Mouse (Mus musculus): ENCODE data around the gene Zfp975. TPM values are rescaled to one million over a fixed set of nuclear protein-coding genes. Genes with fewer than 3 reads are reported as not detected.
"Not testable (repeated sequence)": the region's sequence is repeated elsewhere in the genome, so short reads cannot be mapped to it uniquely, and the experiment has no call there.

Zfp975 gene
- total and polyA plus RNA-seq, 3 experiments: 0.91 to 2.0 (median 1.3) TPM

DNA sequence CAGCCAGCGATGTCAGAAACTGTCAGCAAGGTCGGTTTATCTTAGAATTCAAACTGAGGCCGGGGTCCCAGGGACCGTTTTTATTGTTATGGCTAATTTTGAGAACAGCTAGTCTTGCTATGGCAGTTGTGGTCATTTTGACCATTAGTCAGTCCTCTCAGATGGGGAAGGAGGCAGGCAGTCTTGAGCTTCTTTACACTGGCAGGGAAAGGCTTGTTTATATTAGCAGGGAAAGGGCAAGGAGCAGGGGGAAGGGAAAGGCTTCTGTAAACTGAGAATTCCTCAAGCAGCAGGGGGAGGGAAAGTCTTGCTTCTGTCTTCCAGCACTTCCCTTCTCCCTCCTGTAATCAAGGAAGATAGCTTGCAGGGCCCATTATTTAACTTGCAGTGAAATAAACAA is 709 bp upstream of the Zfp975 start:
- H3K9me3 ChIP-seq (replicated peaks; ENCODE audit: low read length); H3K4me1 ChIP-seq (ENCODE audit: control insufficient read depth in 1 of 2, insufficient read depth in 2 of 2); H3K79me2 ChIP-seq (replicated peaks; ENCODE audit: control insufficient read depth, extremely low read depth, insufficient read depth, poor library complexity, severe bottlenecking); H3K27ac ChIP-seq (ENCODE audit: insufficient read depth, low read depth); in situ Hi-C loops (cut with MboI; ENCODE audit: low pct_ligation_motif_present, low pct_unique_long_range_greater_than_20kb, low sequenced_read_pairs); DNase-seq (ENCODE audit: extremely low read depth); H3K27me3 ChIP-seq (replicated peaks); dilution Hi-C loops (cut with MboI; ENCODE audit: extremely low pct_ligation_motif_present, extremely low pct_unique_long_range_greater_than_20kb, low sequenced_read_pairs); H3K36me3 ChIP-seq (replicated peaks in 1 of 2; ENCODE audit: control insufficient read depth in 1 of 2, insufficient read depth in 1 of 2, low read length in 1 of 2): not testable (repeated sequence)
- Histone ChIP-seq H3K9ac (ENCODE audit: insufficient read depth, low read depth) (peak overlapping the region; percentile 71), H3K4me2 (ENCODE audit: insufficient read depth, low read depth, poor library complexity, severe bottlenecking) (peak overlapping the region; percentile 67), H3K4me3 (replicated peaks in 1 of 3; ENCODE audit: low read depth in 2 of 3, low read length in 2 of 3, poor library complexity in 1 of 3) (peak overlapping the region; percentile 48 to 63 (median 51))

DNA sequence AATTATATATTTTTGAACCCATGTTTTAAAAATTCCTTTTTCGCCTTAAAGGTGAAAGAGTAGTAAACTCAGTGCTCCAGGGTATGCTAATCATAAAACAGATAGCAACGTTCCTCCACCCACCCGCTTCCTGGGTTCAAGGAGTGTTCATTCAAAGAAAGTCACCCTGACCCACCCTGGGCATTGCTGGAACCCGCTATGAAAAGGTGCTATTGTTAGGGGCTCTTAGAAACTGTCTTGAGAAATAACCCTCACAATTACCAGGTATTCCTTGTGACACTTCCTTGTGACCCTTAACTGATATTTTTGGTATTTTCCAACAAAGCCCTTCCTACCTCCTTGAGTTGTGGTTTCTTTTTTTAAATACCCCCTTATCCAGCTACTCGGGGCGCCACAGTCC is 12.5 kb downstream of the Zfp975 start:
- H3K27ac ChIP-seq (ENCODE audit: insufficient read depth, low read depth); H3K4me2 ChIP-seq (ENCODE audit: insufficient read depth, low read depth, poor library complexity, severe bottlenecking); H3K9me3 ChIP-seq (replicated peaks; ENCODE audit: low read length); in situ Hi-C loops (cut with MboI; ENCODE audit: low pct_ligation_motif_present, low pct_unique_long_range_greater_than_20kb, low sequenced_read_pairs); DNase-seq (ENCODE audit: extremely low read depth); H3K4me1 ChIP-seq (ENCODE audit: control insufficient read depth in 1 of 2, insufficient read depth in 2 of 2); H3K27me3 ChIP-seq (replicated peaks); H3K36me3 ChIP-seq (replicated peaks in 1 of 2; ENCODE audit: control insufficient read depth in 1 of 2, insufficient read depth in 1 of 2, low read length in 1 of 2); H3K79me2 ChIP-seq (replicated peaks; ENCODE audit: control insufficient read depth, extremely low read depth, insufficient read depth, poor library complexity, severe bottlenecking); H3K4me3 ChIP-seq (replicated peaks in 1 of 3; ENCODE audit: low read depth in 2 of 3, low read length in 2 of 3, poor library complexity in 1 of 3); dilution Hi-C loops (cut with MboI; ENCODE audit: extremely low pct_ligation_motif_present, extremely low pct_unique_long_range_greater_than_20kb, low sequenced_read_pairs); H3K9ac ChIP-seq (ENCODE audit: insufficient read depth, low read depth): not testable (repeated sequence)

GRCm38 (mm10) chr7:42679646-42680045 is 12.9 kb downstream of the Zfp975 start:
- DNase-seq (ENCODE audit: extremely low read depth); H3K4me1 ChIP-seq (ENCODE audit: control insufficient read depth in 1 of 2, insufficient read depth in 2 of 2); H3K9ac ChIP-seq (ENCODE audit: insufficient read depth, low read depth); H3K27me3 ChIP-seq (replicated peaks); H3K9me3 ChIP-seq (replicated peaks; ENCODE audit: low read length); in situ Hi-C loops (cut with MboI; ENCODE audit: low pct_ligation_motif_present, low pct_unique_long_range_greater_than_20kb, low sequenced_read_pairs); H3K4me3 ChIP-seq (replicated peaks in 1 of 3; ENCODE audit: low read depth in 2 of 3, low read length in 2 of 3, poor library complexity in 1 of 3); H3K27ac ChIP-seq (ENCODE audit: insufficient read depth, low read depth); dilution Hi-C loops (cut with MboI; ENCODE audit: extremely low pct_ligation_motif_present, extremely low pct_unique_long_range_greater_than_20kb, low sequenced_read_pairs); H3K4me2 ChIP-seq (ENCODE audit: insufficient read depth, low read depth, poor library complexity, severe bottlenecking); H3K79me2 ChIP-seq (replicated peaks; ENCODE audit: control insufficient read depth, extremely low read depth, insufficient read depth, poor library complexity, severe bottlenecking); H3K36me3 ChIP-seq (replicated peaks in 1 of 2; ENCODE audit: control insufficient read depth in 1 of 2, insufficient read depth in 1 of 2, low read length in 1 of 2): not testable (repeated sequence)

GRCm38 (mm10) chr7:42660140-42660539 is 32.4 kb downstream of the Zfp975 start:
- in situ Hi-C loops (cut with MboI; ENCODE audit: low pct_ligation_motif_present, low pct_unique_long_range_greater_than_20kb, low sequenced_read_pairs): not testable (repeated sequence)

DNA sequence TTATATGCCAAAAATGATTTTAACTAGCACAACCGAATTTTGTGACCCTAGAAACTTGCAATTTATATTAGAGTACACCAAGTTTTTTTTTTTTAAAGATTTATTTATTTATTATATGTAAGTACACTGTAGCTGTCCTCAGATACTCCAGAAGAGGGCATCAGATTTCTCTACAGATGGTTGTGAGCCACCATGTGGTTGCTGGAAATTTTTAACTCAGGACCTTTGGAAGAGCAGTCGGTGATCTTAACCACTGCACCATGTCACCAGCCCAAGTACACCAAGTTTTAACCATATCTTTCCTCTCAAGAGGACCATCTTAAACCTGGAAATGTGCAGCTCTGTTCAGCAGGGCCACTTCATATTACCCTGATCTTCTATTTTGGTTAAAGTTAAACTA is 37.3 kb downstream of the Zfp975 start:
- H3K9ac ChIP-seq (ENCODE audit: insufficient read depth, low read depth); DNase-seq (ENCODE audit: extremely low read depth); dilution Hi-C loops (cut with MboI; ENCODE audit: extremely low pct_ligation_motif_present, extremely low pct_unique_long_range_greater_than_20kb, low sequenced_read_pairs); H3K4me1 ChIP-seq (ENCODE audit: control insufficient read depth in 1 of 2, insufficient read depth in 2 of 2); H3K36me3 ChIP-seq (replicated peaks in 1 of 2; ENCODE audit: control insufficient read depth in 1 of 2, insufficient read depth in 1 of 2, low read length in 1 of 2); H3K27me3 ChIP-seq (replicated peaks); H3K27ac ChIP-seq (ENCODE audit: insufficient read depth, low read depth); H3K79me2 ChIP-seq (replicated peaks; ENCODE audit: control insufficient read depth, extremely low read depth, insufficient read depth, poor library complexity, severe bottlenecking); H3K9me3 ChIP-seq (replicated peaks; ENCODE audit: low read length); in situ Hi-C loops (cut with MboI; ENCODE audit: low pct_ligation_motif_present, low pct_unique_long_range_greater_than_20kb, low sequenced_read_pairs); H3K4me3 ChIP-seq (replicated peaks in 1 of 3; ENCODE audit: low read depth in 2 of 3, low read length in 2 of 3, poor library complexity in 1 of 3); H3K4me2 ChIP-seq (ENCODE audit: insufficient read depth, low read depth, poor library complexity, severe bottlenecking): not testable (repeated sequence)

More at GRCm38 (mm10) chr7:42660140-42660539, 32.4 kb downstream of the Zfp975 start:
- H3K27me3 ChIP-seq (replicated peaks); H3K9ac ChIP-seq (ENCODE audit: insufficient read depth, low read depth); H3K4me1 ChIP-seq (ENCODE audit: control insufficient read depth in 1 of 2, insufficient read depth in 2 of 2); H3K36me3 ChIP-seq (replicated peaks in 1 of 2; ENCODE audit: control insufficient read depth in 1 of 2, insufficient read depth in 1 of 2, low read length in 1 of 2); H3K79me2 ChIP-seq (replicated peaks; ENCODE audit: control insufficient read depth, extremely low read depth, insufficient read depth, poor library complexity, severe bottlenecking); H3K27ac ChIP-seq (ENCODE audit: insufficient read depth, low read depth); dilution Hi-C loops (cut with MboI; ENCODE audit: extremely low pct_ligation_motif_present, extremely low pct_unique_long_range_greater_than_20kb, low sequenced_read_pairs); H3K4me2 ChIP-seq (ENCODE audit: insufficient read depth, low read depth, poor library complexity, severe bottlenecking); H3K9me3 ChIP-seq (replicated peaks; ENCODE audit: low read length); H3K4me3 ChIP-seq (replicated peaks in 1 of 3; ENCODE audit: low read depth in 2 of 3, low read length in 2 of 3, poor library complexity in 1 of 3): not testable (repeated sequence)
- DNase-seq (ENCODE audit: extremely low read depth): peak; percentile 3
- TF ChIP-seq SMC3 (IDR thresholded peaks at IDR 0.05; ENCODE audit: low read depth, low read length): peak; percentile 3; the same call in 1 of the 2 replicates
- peak; percentile 15 for TF ChIP-seq RAD21 (IDR thresholded peaks at IDR 0.05; ENCODE audit: low read depth, low read length)
- TF ChIP-seq CTCF (conservative IDR thresholded peaks at IDR 0.05 in 1 of 2, IDR thresholded peaks at IDR 0.05 in 1 of 2; ENCODE audit: low read depth in 2 of 2, low read length in 2 of 2): peak in 1 of 2 experiments; percentile 38; a peak in 2 of 4 replicates

GRCm38 (mm10) chr7:42643120-42643620 is 49.4 kb downstream of the Zfp975 start:
- dilution Hi-C loops (cut with MboI; ENCODE audit: extremely low pct_ligation_motif_present, extremely low pct_unique_long_range_greater_than_20kb, low sequenced_read_pairs); DNase-seq (ENCODE audit: extremely low read depth); H3K4me2 ChIP-seq (ENCODE audit: insufficient read depth, low read depth, poor library complexity, severe bottlenecking); H3K27ac ChIP-seq (ENCODE audit: insufficient read depth, low read depth); H3K79me2 ChIP-seq (replicated peaks; ENCODE audit: control insufficient read depth, extremely low read depth, insufficient read depth, poor library complexity, severe bottlenecking); H3K9ac ChIP-seq (ENCODE audit: insufficient read depth, low read depth); H3K9me3 ChIP-seq (replicated peaks; ENCODE audit: low read length); H3K4me1 ChIP-seq (ENCODE audit: control insufficient read depth in 1 of 2, insufficient read depth in 2 of 2); H3K4me3 ChIP-seq (replicated peaks in 1 of 3; ENCODE audit: low read depth in 2 of 3, low read length in 2 of 3, poor library complexity in 1 of 3); H3K27me3 ChIP-seq (replicated peaks); in situ Hi-C loops (cut with MboI; ENCODE audit: low pct_ligation_motif_present, low pct_unique_long_range_greater_than_20kb, low sequenced_read_pairs); H3K36me3 ChIP-seq (replicated peaks in 1 of 2; ENCODE audit: control insufficient read depth in 1 of 2, insufficient read depth in 1 of 2, low read length in 1 of 2): not testable (repeated sequence)

Data from CH12.LX (cell line).